Mouse (Mus musculus) kidney, adult 18-20 months (tissue): ENCODE results near the gene Gns.
A peak's percentile ranks its signal among the peaks of the same experiment; 100 is the strongest.

Experiments
- DNase-seq: peaks from one replicate; pipeline ENCODE4 v3.0.0; 2021

Gns gene

GRCm38 (mm10) chr10:121409717-121410116 lies 44.8 kb downstream of the Gns start:
- DNase-seq = peak; percentile 61

- DNase-seq = no peak
Measured at GRCm38 (mm10) chr10:121411721-121412455, 47.0 kb downstream of the Gns start.

GRCm38 (mm10) chr10:121412824-121413223 lies 47.9 kb downstream of the Gns start:
- DNase-seq = no peak

- no peak for DNase-seq
Measured at GRCm38 (mm10) chr10:121414127-121414526, 49.2 kb downstream of the Gns start.

DNA sequence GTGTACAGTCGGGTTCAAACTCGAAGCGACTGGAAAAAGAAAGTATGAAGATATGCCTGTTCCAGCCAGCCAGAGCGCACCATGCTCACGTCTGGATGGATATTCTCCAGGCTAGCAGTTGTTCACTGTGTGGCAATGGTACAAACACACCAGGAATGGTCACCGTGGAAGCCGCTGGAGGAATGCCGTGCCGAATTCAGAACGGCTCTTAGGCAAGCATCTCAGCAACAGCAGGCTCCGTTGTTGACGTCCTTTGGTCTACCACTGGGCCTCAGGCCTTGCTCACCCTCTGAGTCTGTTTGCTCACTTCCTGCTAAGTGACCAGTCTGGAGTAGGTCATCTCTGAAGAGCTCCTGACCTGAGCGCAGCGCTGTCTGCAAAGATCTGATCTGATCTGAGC lies 53.9 kb downstream of the Gns start:
- no peak for DNase-seq

DNA sequence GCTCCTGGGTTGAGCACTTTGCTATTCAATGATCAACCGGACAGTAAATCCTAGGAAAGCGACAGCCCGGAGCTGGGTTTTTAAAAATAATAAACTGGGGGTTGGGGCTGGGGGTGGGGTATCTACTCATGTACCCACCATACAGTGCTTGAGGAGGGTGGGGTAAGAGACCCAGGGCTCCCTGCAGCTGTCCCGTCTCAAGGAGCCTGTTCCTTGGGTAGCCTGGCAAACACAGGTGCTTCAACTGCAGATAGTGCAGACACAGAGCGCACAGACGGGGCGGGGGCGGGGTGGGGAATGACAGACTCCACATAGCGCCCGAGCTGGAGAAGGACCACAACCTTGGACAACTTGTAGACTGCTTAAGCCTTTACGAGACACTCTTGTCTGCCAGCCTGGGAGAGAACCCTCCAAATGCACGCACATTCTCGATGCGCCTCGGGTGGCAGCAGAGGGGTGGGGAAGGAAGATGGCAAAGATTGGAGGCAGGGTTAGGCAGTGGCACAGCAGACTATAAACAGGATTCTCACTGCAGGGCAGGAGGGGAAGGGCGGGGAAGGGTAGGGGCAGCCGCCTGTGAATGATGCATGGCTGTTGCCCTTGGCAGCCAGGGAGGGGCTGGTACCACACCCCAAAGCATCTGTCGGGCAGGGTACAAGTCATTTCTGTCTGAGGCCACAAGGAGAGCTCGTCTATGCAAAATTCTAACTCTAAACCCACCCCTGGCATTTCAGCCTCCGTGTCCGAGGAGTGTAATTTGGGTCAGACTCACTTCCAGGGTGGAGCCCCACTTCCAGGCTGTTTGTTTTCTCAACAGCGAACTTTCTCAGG lies 55.0 kb downstream of the Gns start:
- no peak for DNase-seq

DNA sequence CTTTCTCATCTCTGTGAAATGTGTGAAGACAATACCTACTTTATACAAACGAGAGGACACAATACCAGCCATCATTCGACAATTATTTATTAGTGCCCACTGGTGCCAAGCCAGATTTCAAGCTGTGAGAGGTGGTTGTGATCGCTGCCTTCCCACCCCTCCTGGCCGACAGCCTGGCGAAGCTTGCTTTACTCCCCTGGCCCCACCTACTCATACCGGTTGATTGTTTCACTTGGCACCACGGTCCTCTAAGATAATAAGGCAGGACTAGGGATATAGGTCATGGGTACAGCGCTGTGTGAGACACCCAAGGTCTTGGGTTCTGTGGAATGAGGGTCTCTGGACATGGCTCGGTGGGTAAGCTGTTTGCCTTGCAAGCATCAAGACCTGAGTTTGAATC lies 56.1 kb downstream of the Gns start:
- DNase-seq = no peak

DNA sequence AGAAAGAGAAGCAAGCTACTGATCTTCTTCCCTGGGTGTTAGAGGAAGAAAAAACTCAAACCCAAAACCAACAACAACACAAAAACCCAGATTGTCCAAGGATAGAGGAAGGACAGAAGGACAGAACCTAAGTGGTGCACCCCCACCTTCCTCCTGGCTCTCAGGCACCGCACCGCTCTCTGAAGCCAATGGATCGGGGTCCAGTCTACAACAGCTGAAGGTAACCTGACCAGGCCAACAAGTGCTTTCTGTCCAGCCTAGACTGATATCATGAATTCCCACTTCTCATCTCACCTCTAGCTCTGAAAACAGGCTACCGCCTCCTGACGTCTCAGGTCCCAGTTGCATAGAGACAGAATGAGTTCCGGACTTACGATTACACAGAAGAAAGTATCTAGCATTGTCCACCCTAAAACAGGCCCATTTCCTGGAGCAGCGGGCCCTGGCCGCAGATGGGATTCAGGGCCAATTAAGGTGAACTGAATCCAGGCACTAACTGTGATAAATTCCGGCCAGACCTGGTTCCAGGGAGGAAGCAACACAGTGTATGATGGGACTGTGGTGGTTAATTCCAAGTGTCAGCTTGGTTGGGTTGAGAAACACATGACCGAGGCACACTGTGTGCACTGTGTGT lies 56.9 kb downstream of the Gns start:
- DNase-seq = no peak

DNA sequence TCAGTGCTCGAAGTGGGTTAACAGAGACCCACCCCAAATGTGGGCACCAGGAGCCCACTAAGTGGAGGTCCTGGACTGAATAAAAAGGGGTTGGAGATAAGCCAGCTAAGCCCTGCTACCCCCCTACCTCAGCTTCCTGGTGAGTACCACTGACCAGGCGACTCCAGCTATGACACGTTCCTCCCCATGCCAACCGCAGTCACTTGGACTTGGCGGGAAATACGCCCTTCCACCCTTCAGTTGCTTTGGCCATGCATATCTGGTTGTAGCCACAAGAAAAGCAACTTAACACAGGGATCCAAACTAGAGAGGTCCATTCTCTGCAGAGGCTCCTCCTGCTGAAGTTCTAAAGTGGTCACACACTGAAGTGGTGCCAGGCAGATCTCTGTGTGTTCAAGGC lies 57.4 kb downstream of the Gns start:
- no peak for DNase-seq

- DNase-seq = no peak
Measured at GRCm38 (mm10) chr10:121423541-121424349, 58.9 kb downstream of the Gns start.

- no peak for DNase-seq
Measured at GRCm38 (mm10) chr10:121424455-121424854, 59.6 kb downstream of the Gns start.

DNA sequence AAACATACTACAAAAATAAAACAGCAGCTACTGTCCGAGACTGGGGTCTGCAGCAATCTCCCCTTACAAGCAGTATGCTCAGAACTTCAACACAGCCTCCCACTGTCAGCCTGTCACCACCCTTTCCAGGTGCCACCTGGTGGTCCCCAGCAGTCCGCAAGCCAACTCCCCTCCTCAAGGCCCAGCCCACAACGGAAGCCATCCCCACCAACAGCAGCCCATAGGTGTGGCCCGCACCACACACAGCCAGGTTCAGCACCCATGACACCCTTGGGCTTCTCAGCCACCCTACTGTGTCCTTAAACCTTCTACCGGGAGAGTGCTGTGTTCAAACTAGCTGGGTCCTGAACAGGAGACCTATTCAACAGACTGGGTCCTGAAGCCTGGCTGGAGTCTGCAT lies 60.2 kb downstream of the Gns start:
- DNase-seq = no peak

DNA sequence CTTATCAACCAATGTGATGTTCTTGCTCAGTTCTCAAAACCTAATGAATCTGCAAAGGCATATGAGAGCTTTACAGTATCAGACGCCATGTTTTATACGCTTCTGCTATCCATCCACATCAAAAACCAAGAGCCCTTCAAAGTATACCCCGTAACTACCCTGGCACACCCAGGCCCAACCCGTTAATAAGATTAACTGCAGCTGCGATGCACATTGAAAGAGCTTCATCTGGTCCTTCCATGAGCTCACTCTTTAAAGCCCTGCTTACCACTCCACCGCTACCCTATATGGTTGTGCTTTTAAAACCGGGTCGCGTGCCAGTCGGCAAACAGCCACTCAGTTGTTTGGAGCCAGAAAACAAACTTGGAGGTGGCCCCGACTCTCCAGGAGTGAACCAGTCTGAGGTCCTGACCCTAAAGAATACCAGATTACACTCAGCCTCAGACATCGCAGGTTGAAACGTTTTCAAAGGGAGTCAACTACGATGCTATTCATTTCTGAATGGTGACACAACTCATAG lies 60.7 kb downstream of the Gns start:
- no peak for DNase-seq

- peak; percentile 57 for DNase-seq
Measured at GRCm38 (mm10) chr10:121426458-121427070, 61.7 kb downstream of the Gns start.

DNA sequence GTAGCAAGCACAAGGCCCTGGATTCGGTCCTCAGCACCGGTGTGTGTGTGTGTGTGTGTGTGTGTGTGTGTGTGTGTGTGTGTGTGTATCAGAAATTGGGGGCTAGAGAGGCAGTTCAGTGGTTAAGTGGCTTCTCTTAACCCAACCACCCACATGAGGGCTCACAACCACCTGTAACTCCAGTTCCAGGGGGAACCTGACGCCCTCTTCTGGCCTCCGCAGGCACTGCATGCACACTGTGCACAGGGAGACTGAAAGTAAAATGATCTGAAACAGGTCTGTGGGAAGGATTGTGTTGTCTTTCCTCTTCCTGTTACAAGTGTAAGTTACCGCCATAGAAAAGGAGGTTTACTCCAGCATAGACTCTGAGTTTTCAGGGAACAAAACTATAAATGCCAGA lies 62.2 kb downstream of the Gns start:
- no peak for DNase-seq

GRCm38 (mm10) chr10:121428011-121428711 lies 63.3 kb downstream of the Gns start:
- DNase-seq = no peak

DNA sequence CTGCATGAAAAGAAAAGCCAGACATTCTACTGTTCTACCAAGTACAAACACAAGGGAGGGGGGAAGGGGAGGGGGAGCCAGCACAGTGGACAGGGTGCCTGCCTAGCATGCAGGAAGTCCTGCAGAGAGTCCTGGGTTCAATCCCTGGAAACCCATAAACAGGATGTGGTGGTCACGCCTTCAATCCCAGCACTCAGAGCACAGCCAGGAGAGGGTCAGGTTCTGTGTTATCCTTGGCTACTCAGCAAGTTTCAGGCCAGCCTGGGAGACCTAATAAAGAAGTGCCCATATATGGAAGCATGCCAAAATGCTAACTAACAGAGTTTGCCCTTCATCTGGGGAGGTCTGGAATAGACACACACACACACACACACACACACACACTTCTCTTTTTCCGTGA lies 64.2 kb downstream of the Gns start:
- DNase-seq = peak; percentile 52

GRCm38 (mm10) chr10:121429581-121429980 lies 64.7 kb downstream of the Gns start:
- no peak for DNase-seq

DNA sequence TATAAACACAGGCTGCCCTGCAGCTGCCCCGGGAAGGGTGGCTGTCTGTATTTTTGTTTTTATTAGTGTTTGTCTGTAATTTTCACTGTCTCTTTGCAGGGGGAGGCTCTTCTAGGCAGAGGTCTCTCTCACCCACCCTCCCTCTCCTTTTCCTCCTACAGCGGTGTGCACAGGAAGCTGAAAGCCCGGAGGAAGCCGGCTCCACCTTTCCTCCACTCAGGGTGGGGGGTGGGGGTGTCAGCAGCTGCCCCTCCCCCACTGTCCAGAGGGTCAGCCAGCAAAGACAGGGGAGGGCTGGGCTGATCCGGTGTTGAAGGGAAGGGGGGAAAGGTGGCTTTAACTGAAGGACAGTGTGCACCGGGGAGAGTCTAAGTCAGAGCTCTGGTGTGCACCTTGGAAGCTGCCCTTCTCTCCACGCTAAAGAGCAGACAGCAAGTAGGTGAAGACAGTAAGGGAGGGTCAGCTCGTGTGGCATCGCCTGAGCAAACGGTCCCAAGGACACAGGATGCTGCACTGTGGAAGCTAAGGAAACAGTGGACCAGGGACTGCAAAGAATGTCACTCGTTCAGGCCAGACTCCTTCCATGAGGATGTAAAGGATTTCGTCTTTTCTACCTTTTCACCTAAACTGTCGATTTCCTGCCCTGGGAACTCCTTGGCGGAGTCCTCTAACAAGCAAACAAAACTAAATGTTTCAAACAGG lies 65.2 kb downstream of the Gns start:
- peak; percentile 52 for DNase-seq

DNA sequence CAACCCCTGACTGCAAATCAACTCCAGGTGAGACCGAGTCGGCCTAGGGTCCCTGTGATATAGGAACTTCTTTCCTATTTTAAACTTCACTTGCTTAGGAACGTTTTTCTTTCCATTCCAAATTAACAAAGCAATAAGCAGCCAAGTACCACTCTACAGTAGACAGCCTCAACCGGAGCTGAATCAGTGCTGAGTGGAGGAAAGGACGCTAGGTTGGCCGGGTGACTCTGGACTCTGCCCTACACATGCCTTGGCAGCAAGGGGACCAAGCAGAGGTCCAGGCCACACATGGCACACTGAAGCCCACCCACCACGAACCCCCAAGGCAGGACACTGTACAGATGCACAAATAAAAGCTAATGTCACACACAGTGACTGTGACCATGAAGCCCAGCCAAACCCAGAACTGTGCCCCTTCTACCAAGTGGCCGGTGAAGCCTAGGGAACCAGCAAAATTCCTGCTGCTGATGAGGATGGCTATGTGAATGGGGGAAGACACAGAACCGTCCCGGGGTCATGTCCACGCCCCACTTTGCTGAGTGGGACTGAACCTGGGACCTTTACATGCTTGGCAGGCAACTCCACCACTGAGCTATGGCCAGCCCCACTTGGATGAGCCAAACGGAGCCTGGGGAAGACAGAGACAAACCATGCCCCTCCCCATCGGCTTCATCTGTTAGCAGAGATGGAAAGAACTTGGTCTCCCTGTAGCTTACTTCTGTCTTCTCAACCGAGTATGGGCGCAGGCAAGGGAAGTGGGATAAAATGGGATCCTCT lies 66.1 kb downstream of the Gns start:
- no peak for DNase-seq
